Mouse (Mus musculus): ENCODE results near the gene Clk3.

Gene Clk3

DNA sequence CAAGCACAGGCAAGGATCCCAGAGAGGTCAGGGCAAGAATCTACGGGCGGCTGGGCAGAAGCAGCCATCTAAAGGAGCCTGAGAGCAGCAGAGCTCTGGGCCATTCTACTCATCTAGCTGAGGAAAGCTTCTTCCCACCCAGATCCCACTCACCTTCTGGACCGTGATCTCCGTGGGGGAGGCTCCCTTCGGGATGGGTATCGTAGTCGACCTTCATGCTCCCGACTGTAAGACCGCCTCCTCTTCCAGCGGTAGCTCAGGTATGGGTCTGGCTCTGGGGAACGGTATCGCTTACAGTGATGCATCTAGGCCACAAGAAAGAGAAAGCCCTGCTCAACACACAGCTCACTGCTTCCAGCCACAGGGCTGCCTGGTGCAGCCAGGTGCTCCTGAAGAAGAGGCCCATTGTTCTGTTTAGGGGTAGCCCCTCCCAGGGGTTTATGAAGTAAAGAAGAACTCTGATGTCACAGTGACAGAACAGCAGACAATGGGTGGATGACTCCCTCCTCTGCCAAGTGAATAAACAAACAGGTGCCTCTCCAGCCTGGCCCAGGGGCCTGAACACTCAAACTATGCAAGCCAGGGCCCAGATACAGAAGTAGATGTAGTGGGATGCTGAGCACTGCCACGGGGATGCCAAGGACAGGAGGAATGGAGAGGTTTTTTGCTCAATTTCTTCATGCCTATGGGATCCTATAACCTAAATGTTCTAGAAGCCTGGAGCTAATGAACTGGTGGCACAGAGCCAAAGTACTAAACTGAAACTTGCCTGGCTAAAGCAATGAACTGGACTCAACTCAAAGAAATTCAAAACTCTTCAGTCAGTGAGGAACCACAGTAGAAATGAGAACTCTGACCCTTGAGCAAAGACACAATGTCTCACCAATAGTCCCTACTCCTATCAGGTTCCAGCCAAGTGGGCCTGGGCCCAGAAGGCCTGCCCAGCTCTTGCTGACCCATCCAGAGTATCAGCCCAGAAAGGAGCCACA, 3.8 kb downstream of the Clk3 start:
- H3K36me3 ChIP-seq (ENCODE audit: control insufficient read depth, insufficient read depth, low read length, poor library complexity, severe bottlenecking) = peaks cover 21% of the 10 kb centered on the region
- no peaks in the 10 kb centered on the region for H3K27me3 ChIP-seq (ENCODE audit: control insufficient read depth, insufficient read depth, low read length, poor library complexity, severe bottlenecking)
- DNase-seq (ENCODE audit: low read depth, low spot score) = no peak

DNA sequence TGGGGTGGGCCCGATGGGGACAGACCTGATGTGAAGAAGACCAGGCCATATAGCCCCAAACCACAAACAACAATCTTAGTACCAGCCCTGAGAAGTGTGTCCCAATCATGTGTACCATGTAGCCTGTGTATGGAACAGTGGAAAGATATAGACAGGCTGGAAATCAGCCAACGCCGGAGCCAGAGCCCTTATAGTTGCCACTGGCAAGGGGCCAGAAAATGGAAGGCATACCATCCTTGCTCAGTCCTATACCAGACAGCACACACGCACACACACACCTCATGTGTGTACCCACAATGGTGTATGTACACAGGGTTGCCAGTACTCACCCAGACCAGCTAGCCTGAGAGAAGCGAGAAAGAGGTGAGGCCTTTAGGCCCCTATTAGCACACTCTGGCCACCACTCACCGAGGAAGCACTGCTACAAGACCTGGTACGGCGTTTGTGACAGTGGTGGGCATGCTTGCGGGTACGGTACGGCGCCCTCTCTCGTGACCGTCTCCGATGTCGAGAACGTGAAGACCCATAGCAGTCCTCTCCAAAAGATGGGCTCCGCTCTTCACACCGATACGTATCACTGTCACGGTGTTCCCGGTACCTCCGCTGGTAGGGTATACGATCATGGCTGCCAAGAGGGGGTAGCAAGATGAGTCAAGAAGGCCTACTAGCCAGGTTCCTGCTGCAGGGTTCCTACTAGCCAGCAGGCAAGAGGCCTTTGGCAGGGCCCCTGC, 5.1 kb downstream of the Clk3 start:
- Histone ChIP-seq H3K36me3 (ENCODE audit: control insufficient read depth, insufficient read depth, low read length, poor library complexity, severe bottlenecking) (peaks cover 23% of the 10 kb centered on the region), H3K27me3 (ENCODE audit: control insufficient read depth, insufficient read depth, low read length, poor library complexity, severe bottlenecking) (no peaks in the 10 kb centered on the region)
- DNase-seq (ENCODE audit: low read depth, low spot score) = no peak

DNA sequence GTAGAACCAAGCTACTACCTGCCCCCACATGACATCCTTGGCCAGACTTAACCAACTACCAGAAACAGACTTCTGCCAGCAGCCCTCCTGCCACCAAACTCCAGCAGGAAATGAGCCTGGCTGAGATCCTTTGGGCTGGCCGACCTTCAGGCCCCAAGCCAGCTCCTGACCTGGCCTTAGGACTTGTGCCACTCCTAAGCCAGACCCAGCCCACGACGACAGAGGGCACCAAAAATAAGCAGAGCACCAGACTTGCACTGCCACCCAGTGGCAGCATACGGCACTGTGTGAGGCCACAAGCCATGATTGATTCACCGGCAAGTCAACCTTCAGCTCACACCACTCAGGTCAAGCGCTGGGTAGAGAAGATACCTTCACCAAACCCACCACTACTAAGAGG, 6.4 kb downstream of the Clk3 start:
- H3K27me3 ChIP-seq (ENCODE audit: control insufficient read depth, insufficient read depth, low read length, poor library complexity, severe bottlenecking) = no peaks in the 10 kb centered on the region
- peak; percentile 83 for DNase-seq (ENCODE audit: low read depth, low spot score)
- peaks cover 31% of the 10 kb centered on the region for H3K36me3 ChIP-seq (ENCODE audit: control insufficient read depth, insufficient read depth, low read length, poor library complexity, severe bottlenecking)

DNA sequence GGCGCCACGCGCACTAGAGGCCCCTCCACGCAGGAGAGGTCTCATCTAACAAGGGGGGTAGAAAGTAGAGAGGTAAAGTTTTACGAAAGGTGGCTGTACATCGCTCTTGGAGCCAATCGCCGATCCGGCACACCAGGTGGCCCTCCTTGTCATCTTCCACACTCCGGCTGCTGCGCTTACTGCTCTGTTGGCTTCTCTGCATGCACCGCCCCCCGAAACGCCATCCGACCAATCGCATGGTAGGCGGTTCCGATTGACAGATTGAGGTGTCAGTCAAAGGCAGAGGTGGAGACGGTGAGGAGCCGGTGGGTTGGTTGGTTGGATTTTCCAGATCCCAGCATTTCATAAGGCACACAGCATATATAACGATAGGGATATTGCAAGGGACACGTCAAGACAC, 7.1 kb downstream of the Clk3 start:
- no peaks in the 10 kb centered on the region for H3K27me3 ChIP-seq (ENCODE audit: control insufficient read depth, insufficient read depth, low read length, poor library complexity, severe bottlenecking)
- DNase-seq (ENCODE audit: low read depth, low spot score) = no peak
- H3K36me3 ChIP-seq (ENCODE audit: control insufficient read depth, insufficient read depth, low read length, poor library complexity, severe bottlenecking) = peaks cover 31% of the 10 kb centered on the region

- DNase-seq (ENCODE audit: low read depth, low spot score) = no peak
- peaks cover 38% of the 10 kb centered on the region for H3K36me3 ChIP-seq (ENCODE audit: control insufficient read depth, insufficient read depth, low read length, poor library complexity, severe bottlenecking)
- H3K27me3 ChIP-seq (ENCODE audit: control insufficient read depth, insufficient read depth, low read length, poor library complexity, severe bottlenecking) = no peaks in the 10 kb centered on the region
These were observed 8.1 kb downstream of the Clk3 start for GRCm38 (mm10) chr9:57757578-57757977.

DNA sequence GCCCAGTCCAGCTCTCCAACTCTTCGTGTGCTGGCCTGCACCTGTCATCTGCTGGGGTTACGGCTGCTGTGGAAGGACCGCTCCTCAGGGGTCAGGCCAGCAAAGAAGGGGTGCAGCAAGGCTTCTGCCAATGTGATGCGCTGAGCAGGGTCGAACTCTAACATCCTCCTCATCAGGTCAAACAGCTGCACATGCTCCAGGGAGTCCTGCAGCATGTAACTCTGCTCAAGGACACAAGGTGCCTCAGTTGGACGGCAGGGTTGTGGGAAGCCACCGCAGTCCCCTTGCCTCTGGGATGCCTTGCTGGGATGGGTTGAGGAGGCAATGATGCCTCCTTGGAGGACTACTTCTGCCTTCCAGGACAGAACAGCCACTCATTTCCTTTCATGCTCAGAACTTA, 14.8 kb downstream of the Clk3 start:
- no peak for DNase-seq (ENCODE audit: low read depth, low spot score)
- H3K27me3 ChIP-seq (ENCODE audit: control insufficient read depth, insufficient read depth, low read length, poor library complexity, severe bottlenecking) = no peaks in the 10 kb centered on the region
- peaks cover 29% of the 10 kb centered on the region for H3K36me3 ChIP-seq (ENCODE audit: control insufficient read depth, insufficient read depth, low read length, poor library complexity, severe bottlenecking)

GRCm38 (mm10) chr9:57748831-57749230, 16.8 kb downstream of the Clk3 start:
- no peaks in the 10 kb centered on the region for H3K27me3 ChIP-seq (ENCODE audit: control insufficient read depth, insufficient read depth, low read length, poor library complexity, severe bottlenecking)
- DNase-seq (ENCODE audit: low read depth, low spot score) = no peak
- H3K36me3 ChIP-seq (ENCODE audit: control insufficient read depth, insufficient read depth, low read length, poor library complexity, severe bottlenecking) = peaks cover 20% of the 10 kb centered on the region

- DNase-seq (ENCODE audit: low read depth, low spot score) = no peak
- Histone ChIP-seq H3K27me3 (ENCODE audit: control insufficient read depth, insufficient read depth, low read length, poor library complexity, severe bottlenecking) (no peaks in the 10 kb centered on the region), H3K36me3 (ENCODE audit: control insufficient read depth, insufficient read depth, low read length, poor library complexity, severe bottlenecking) (peaks cover 18% of the 10 kb centered on the region)
These were observed 17.5 kb downstream of the Clk3 start for GRCm38 (mm10) chr9:57748137-57748536.

DNA sequence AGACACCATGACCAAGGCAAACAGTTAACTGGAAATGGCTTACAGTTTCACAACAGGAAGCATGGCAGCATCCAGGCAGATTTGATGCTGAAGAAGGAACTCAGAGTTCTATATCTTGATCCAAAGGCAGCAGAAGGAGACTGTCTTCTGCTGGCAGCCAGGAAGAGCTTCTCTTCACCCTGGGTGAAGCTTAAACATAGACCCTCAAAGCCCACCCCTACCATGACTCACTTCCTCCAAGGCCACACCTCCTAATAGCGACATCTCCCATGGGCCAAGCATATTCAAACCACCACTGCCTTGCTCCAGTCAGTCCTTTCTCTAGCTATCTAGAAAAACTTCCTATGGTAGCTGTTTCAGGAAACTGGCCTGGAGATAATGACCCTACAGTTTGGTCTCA, 18.6 kb downstream of the Clk3 start:
- DNase-seq (ENCODE audit: low read depth, low spot score) = no peak
- peaks cover 12% of the 10 kb centered on the region for H3K36me3 ChIP-seq (ENCODE audit: control insufficient read depth, insufficient read depth, low read length, poor library complexity, severe bottlenecking)
- H3K27me3 ChIP-seq (ENCODE audit: control insufficient read depth, insufficient read depth, low read length, poor library complexity, severe bottlenecking) = no peaks in the 10 kb centered on the region

DNA sequence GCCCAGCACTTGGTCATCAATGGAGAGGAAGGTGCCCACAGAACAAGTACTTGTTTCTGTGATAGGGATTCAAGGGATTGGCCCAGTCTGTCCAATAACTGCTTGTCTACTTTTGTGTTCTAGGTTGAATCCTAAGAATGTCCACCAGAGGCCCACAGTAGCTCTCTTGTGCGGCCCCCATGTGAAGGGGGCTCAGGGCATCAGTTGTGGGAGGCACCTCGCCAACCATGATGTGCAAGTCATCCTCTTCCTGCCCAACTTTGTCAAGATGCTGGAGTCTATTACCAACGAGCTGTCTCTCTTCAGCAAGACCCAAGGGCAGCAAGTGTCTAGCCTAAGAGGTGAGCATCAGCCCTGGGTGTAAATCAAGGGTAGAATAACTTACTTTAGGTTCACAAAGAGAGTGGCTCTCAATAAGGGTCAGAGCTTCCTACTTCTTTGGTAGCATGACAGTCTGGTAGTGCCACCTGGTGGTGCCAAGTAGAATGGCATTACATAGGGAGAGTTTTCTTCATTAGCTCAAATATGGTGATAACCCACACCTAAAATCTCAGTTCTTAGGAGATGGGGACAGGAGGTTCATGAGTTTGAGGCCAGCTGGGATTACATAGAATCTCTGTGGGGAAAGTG, 21.1 kb downstream of the Clk3 start:
- Histone ChIP-seq H3K36me3 (ENCODE audit: control insufficient read depth, insufficient read depth, low read length, poor library complexity, severe bottlenecking) (peaks cover 5% of the 10 kb centered on the region), H3K27me3 (ENCODE audit: control insufficient read depth, insufficient read depth, low read length, poor library complexity, severe bottlenecking) (no peaks in the 10 kb centered on the region)
- peak; percentile 84 for DNase-seq (ENCODE audit: low read depth, low spot score)

- no peaks in the 10 kb centered on the region; the same call in none of the 2 replicates for H3K36me3 ChIP-seq (ENCODE audit: control insufficient read depth, insufficient read depth, low read length, poor library complexity, severe bottlenecking)
- H3K27me3 ChIP-seq (ENCODE audit: control insufficient read depth, insufficient read depth, low read length, poor library complexity, severe bottlenecking) = no peaks in the 10 kb centered on the region
- DNase-seq (ENCODE audit: low read depth, low spot score) = no peak
These were observed 25.8 kb downstream of the Clk3 start for GRCm38 (mm10) chr9:57739863-57740262.

- Histone ChIP-seq H3K36me3 (ENCODE audit: control insufficient read depth, insufficient read depth, low read length, poor library complexity, severe bottlenecking) (peaks cover 3% of the 10 kb centered on the region), H3K27me3 (ENCODE audit: control insufficient read depth, insufficient read depth, low read length, poor library complexity, severe bottlenecking) (no peaks in the 10 kb centered on the region)
- no peak for DNase-seq (ENCODE audit: low read depth, low spot score)
These were observed 32.1 kb downstream of the Clk3 start for GRCm38 (mm10) chr9:57733606-57734005.

GRCm38 (mm10) chr9:57728312-57728711, 37.3 kb downstream of the Clk3 start:
- H3K27me3 ChIP-seq (ENCODE audit: control insufficient read depth, insufficient read depth, low read length, poor library complexity, severe bottlenecking) = no peaks in the 10 kb centered on the region
- H3K36me3 ChIP-seq (ENCODE audit: control insufficient read depth, insufficient read depth, low read length, poor library complexity, severe bottlenecking) = peaks cover 6% of the 10 kb centered on the region
- peak; percentile 44 for DNase-seq (ENCODE audit: low read depth, low spot score)

DNA sequence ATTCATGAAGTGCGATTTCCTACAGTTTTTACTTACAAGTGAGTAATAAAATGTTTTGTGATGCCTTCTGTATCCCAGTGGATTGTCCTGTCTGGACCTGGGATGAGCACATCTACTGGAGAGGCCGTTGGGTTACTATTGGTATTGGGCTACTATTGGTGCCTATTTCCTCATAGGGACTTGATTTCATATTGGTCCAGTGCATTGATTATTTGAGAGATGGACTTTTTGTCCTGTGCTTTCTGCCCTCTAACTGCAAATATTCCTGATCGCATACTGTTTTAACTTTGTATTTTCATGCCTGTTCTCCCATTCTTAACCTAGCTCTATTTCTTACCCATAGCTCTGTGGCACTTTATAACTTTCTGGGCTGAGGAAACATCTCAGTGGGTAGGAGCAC, 41.0 kb downstream of the Clk3 start:
- Histone ChIP-seq H3K27me3 (ENCODE audit: control insufficient read depth, insufficient read depth, low read length, poor library complexity, severe bottlenecking) (no peaks in the 10 kb centered on the region), H3K36me3 (ENCODE audit: control insufficient read depth, insufficient read depth, low read length, poor library complexity, severe bottlenecking) (peaks cover 10% of the 10 kb centered on the region)
- no peak for DNase-seq (ENCODE audit: low read depth, low spot score)

DNA sequence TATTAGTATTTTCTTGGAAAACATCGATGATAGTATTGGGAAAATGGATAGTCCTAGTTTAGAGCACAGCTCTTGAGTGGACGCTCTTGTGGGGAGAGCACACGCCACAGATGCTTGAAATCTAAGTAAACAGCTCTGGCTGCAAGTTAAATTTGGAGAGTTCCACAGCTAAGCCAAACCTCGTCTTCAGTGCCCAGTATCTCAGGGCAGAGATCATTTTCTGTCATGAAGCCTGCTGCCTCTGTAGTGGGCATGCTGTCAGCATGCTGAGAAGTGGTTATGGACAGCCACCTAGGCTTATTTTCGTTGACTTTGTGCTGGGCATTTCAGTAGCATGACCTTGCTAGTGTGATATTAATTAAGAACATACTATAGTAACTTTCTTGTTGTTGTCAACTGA, 41.9 kb downstream of the Clk3 start:
- no peak for DNase-seq (ENCODE audit: low read depth, low spot score)
- Histone ChIP-seq H3K27me3 (ENCODE audit: control insufficient read depth, insufficient read depth, low read length, poor library complexity, severe bottlenecking) (no peaks in the 10 kb centered on the region), H3K36me3 (ENCODE audit: control insufficient read depth, insufficient read depth, low read length, poor library complexity, severe bottlenecking) (peaks cover 8% of the 10 kb centered on the region)
